Mouse (Mus musculus): Measurements from ENCODE around the gene Ilf2.

DNA sequence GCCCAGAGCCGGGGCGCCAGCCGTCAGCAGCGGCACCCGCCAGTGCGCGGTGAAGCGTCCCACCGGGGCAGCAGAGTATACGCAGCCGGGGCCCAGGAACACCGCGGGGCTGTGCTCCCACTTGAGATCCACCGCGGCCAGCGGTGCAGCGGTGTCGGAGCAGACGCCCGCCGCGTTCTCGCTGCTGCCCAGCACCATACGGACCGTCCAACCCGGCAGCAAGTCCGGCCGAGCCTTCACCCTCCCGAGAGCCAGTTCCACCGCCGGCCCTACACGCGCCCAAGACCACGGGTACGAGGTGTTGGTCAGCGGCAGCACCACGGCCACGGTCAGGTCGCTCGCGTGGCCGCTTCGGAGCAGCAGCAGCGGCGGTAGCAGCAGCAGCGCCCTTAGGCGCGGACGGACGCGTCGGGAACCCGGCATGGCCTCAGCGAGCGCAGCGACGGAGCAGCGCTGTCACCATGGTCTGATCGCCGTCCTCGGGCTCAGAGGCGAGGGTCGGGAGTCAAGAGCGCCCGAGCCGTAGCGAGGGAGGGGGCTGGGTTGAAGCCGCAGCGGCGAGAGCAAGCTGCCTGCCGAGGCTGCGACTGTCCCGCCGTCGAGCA, 10.7 kb upstream of the Ilf2 start:
- no peak for TF ChIP-seq POLR2A (IDR thresholded peaks at IDR 0.05; ENCODE audit: low read depth, low read length)
- no peak for TF ChIP-seq CTCF (IDR thresholded peaks at IDR 0.05; ENCODE audit: borderline replicate concordance, insufficient read depth, low read length)
